In the genomic region with DNA sequence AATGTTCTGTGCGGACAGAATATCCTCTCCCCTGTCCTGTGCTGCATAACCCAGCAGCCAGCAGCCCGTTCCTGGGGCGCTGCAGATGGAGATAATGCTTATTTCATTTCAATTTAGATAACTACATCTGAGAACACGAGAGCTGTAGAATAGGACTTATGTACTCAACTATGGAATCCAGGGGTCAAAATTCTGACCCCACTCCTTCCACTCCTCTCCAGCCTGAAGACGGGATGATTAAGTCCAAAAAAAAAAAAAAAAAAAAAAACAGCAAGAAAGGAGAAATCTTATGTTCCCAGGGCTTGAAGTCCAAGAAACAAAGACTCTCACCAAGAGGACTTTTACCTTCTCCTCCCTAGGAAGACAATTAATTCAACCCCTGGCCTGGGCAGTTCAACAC, we compare ENCODE assay signal across 14 mouse cellular contexts. TPM values are rescaled to one million over a fixed set of nuclear protein-coding genes. Genes with fewer than 3 reads are reported as not detected.
DNase-seq lines count a peak whose midpoint lies in the region; ATAC-seq and TF ChIP-seq lines count a peak whose summit lies in the region.
"Had no signal": no experiment of that assay in that cellular context is flagged by ENCODE, and none has a peak within 500 bp of the region (broad histone marks: within the 10 kb centered on the region; RNA-seq: fewer than 3 reads in every experiment).

No protein-coding gene starts in this region.

- no peaks in the 10 kb centered on the region for H3K36me3 ChIP-seq in heart, embryonic 16.5 days (ENCODE audit: control insufficient read depth, insufficient read depth)
- no peaks in the 10 kb centered on the region for H3K36me3 ChIP-seq in intestine, embryonic 15.5 days
- no peaks in the 10 kb centered on the region for H3K36me3 ChIP-seq in macrophage (ENCODE audit: inconsistent target)
- H3K36me3 ChIP-seq: limb, embryonic 10.5 days had no signal

- H3K27me3 ChIP-seq in heart, embryonic 16.5 days (ENCODE audit: control insufficient read depth, insufficient read depth, low read length) = no peaks in the 10 kb centered on the region
- no peaks in the 10 kb centered on the region for H3K27me3 ChIP-seq in intestine, embryonic 15.5 days (replicated peaks)
- H3K27me3 ChIP-seq: megakaryocyte, embryonic 14.5 days had no signal

- 31% methylated on average over 5 of the region's 5 CpGs for WGBS in heart, embryonic 16.5 days
- WGBS in intestine, embryonic 15.5 days = 31% methylated on average over 5 of the region's 5 CpGs
- 87% methylated on average over 3 of the region's 5 CpGs for WGBS in macrophage (ENCODE audit: missing documents)

- ATAC-seq in heart, embryonic 16.5 days (replicated peaks; ENCODE audit: extremely low read depth, insufficient read depth, low FRiP score) = no peak
- no peak for ATAC-seq in intestine, embryonic 15.5 days
- ATAC-seq: CD4-positive, CD25-positive, alpha-beta regulatory T cell, adult 4 months had no signal

- H3K79me2 ChIP-seq in macrophage (ENCODE audit: inconsistent target) = peaks cover 100% of the 10 kb centered on the region

- H3K4me1 ChIP-seq in heart, embryonic 16.5 days (ENCODE audit: control insufficient read depth, insufficient read depth, low read length) = peaks cover 95% of the 10 kb centered on the region
- peaks cover 69% of the 10 kb centered on the region for H3K4me1 ChIP-seq in intestine, embryonic 15.5 days (replicated peaks)

- no peak overlapping the region for H3K4me3 ChIP-seq in heart, embryonic 16.5 days (ENCODE audit: low read length)
- H3K4me3 ChIP-seq in layer of hippocampus, adult 2 months = no peak overlapping the region
- H3K4me3 ChIP-seq in intestine, embryonic 15.5 days (replicated peaks) = no peak overlapping the region
- no peak overlapping the region for H3K4me3 ChIP-seq in macrophage (ENCODE audit: inconsistent target)
- H3K4me3 ChIP-seq: limb, embryonic 10.5 days had no signal

- no peak for DNase-seq in heart, postnatal 10 days
- no peak for DNase-seq in layer of hippocampus, adult 2 months (ENCODE audit: low spot score in 2 of 2)
- DNase-seq in layer of hippocampus, adult 8-10 months (ENCODE audit: low spot score in 2 of 2) = no peak
- DNase-seq in cerebellum, adult 11 months = no peak
- no peak for DNase-seq in layer of hippocampus, adult 18-20 months (ENCODE audit: low spot score in 2 of 2)
- DNase-seq: cerebellum, postnatal 36 days; layer of hippocampus, adult 9-11 months; right cerebral cortex, postnatal 4 days had no signal

- H3K4me2 ChIP-seq in heart, embryonic 16.5 days (ENCODE audit: low read depth, low read length) = no peak overlapping the region
- H3K4me2 ChIP-seq in intestine, embryonic 15.5 days (replicated peaks) = peak overlapping the region; percentile 29; the same call in 1 of the 2 replicates

- no peaks in the 10 kb centered on the region for H3K9me3 ChIP-seq in heart, embryonic 16.5 days (replicated peaks; ENCODE audit: control insufficient read depth, low read length)
- H3K9me3 ChIP-seq in intestine, embryonic 15.5 days = no peaks in the 10 kb centered on the region
- H3K9me3 ChIP-seq: limb, embryonic 10.5 days; megakaryocyte, embryonic 14.5 days had no signal

- no peak for TF ChIP-seq CTCF in layer of hippocampus, adult 2 months (conservative IDR thresholded peaks at IDR 0.05)

- intact Hi-C loops in heart, postnatal 10 days (cut with DNase I) = no loop called here

- H3K9ac ChIP-seq in heart, embryonic 16.5 days (ENCODE audit: low read length) = no peak overlapping the region
- H3K9ac ChIP-seq in intestine, embryonic 15.5 days = no peak overlapping the region

- peak overlapping the region; percentile 75 for H3K27ac ChIP-seq in heart, embryonic 16.5 days (ENCODE audit: low read length)
- H3K27ac ChIP-seq in layer of hippocampus, adult 2 months = peak overlapping the region; percentile 81; the same call in 1 of the 2 replicates
- peak overlapping the region; percentile 83 for H3K27ac ChIP-seq in intestine, embryonic 15.5 days
- peak overlapping the region; percentile 95 for H3K27ac ChIP-seq in macrophage

RNA-seq across cellular contexts. Expression of gene Mapkapk2, which starts 14.5 kb away (rescaled TPM):
- polyA plus RNA-seq in heart, embryonic 16.5 days (2015; fragmentation: Nextera tagmentation; extraction: Ambion mirVana) = 61.4 and 66.8 TPM in 2 replicates
- total RNA-seq in heart, postnatal 10 days (2021) = 100 to 1,000 TPM; 204 to 224 TPM
- total RNA-seq in layer of hippocampus, adult 2 months (2021) = 10 to 100 TPM; 28.4 to 29.4 TPM
- total RNA-seq in layer of hippocampus, adult 8-10 months (2022) = 10 to 100 TPM; 27.7 to 42.7 (median 35.3) TPM
- 42.6 and 44.5 TPM in 2 replicates for polyA plus RNA-seq in intestine, embryonic 15.5 days (2015; fragmentation: Nextera tagmentation; extraction: Ambion mirVana)
- 1,000 to 10,000 TPM in 2 of 26 experiments, 100 to 1,000 TPM in 16, 10 to 100 TPM in 8; 49.4 to 1,356 (median 242) TPM for total RNA-seq in macrophage (2018; cell fraction: chromatin; rRNA removed)
- total RNA-seq in macrophage (2018; cell fraction: cytosol; rRNA removed) = 100 to 1,000 TPM; 131 to 754 (median 228) TPM
- total RNA-seq in macrophage (2018; cell fraction: nucleus; rRNA removed) = 1,000 to 10,000 TPM in 3 of 26 experiments, 100 to 1,000 TPM in 21, 10 to 100 TPM in 2; 85.5 to 1,231 (median 424) TPM
- polyA plus RNA-seq in macrophage (2018) = 87.7 to 156 TPM (median 109 TPM) in 3 replicates
- total RNA-seq in layer of hippocampus, adult 18-20 months (2021) = 10 to 100 TPM; 32.2 to 33.8 TPM

RNA-seq across cellular contexts. Expression of gene Dyrk3, which starts 55.0 kb away (rescaled TPM):
- polyA plus RNA-seq in heart, embryonic 16.5 days (2015; fragmentation: Nextera tagmentation; extraction: Ambion mirVana) = 1.8 and 2.1 TPM in 2 replicates
- under 1 TPM; 0.32 to 0.91 TPM for total RNA-seq in heart, postnatal 10 days (2021)
- total RNA-seq in layer of hippocampus, adult 2 months (2021) = 10 to 100 TPM; 19.2 to 21.7 TPM
- total RNA-seq in layer of hippocampus, adult 8-10 months (2022) = 10 to 100 TPM; 13.5 to 17.6 (median 14.6) TPM
- 3.5 and 4.1 TPM in 2 replicates for polyA plus RNA-seq in intestine, embryonic 15.5 days (2015; fragmentation: Nextera tagmentation; extraction: Ambion mirVana)
- total RNA-seq in macrophage (2018; cell fraction: chromatin; rRNA removed) = 1 to 10 TPM in 1 of 26 experiments, under 1 TPM in 10, not detected in 15; 0.21 to 1.1 (median 0.33) TPM
- total RNA-seq in macrophage (2018; cell fraction: cytosol; rRNA removed) = 1 to 10 TPM in 1 of 26 experiments, under 1 TPM in 25; 0.20 to 1.0 (median 0.42) TPM
- 1 to 10 TPM in 3 of 26 experiments, under 1 TPM in 20, not detected in 3; 0.16 to 1.3 (median 0.37) TPM for total RNA-seq in macrophage (2018; cell fraction: nucleus; rRNA removed)
- polyA plus RNA-seq in macrophage (2018) = 0.30 to 0.75 TPM (median 0.67 TPM) in 3 replicates
- 10 to 100 TPM; 17.4 to 20.2 TPM for total RNA-seq in layer of hippocampus, adult 18-20 months (2021)

Comparison
In these comparisons a context has a peak if more than half of its experiments do, and no peak if none do; other contexts are left out.
1. RNA of gene Mapkapk2, which starts 14.5 kb away (total RNA-seq): 204 to 224 TPM in heart, postnatal 10 days; 27.7 to 42.7 TPM in layer of hippocampus, adult 8-10 months, 32.2 to 33.8 TPM in layer of hippocampus, adult 18-20 months and 28.4 to 29.4 TPM in layer of hippocampus, adult 2 months; every median in the first group is over 4 times any median in the second.
2. RNA of gene Dyrk3, which starts 55.0 kb away (total RNA-seq): 19.2 to 21.7 TPM in layer of hippocampus, adult 2 months, 17.4 to 20.2 TPM in layer of hippocampus, adult 18-20 months and 13.5 to 17.6 TPM in layer of hippocampus, adult 8-10 months; 0.32 to 0.91 TPM in heart, postnatal 10 days; every median in the first group is over 4 times any median in the second.
3. Peak in every context shown above with its lines, with median percentiles within 50 percentile points of each other: H3K27ac ChIP-seq.